Mouse (Mus musculus) v-Abl transformed pro-B cells (cell line): ENCODE results near the gene Gm5798.
"Not testable (repeated sequence)": the region's sequence is repeated elsewhere in the genome, so short reads cannot be mapped to it uniquely, and the experiment has no call there.

Source experiments
- in situ Hi-C, 2 experiments: fragments of 400-800 bp; cut with MboI; formaldehyde crosslinking; loops; one replicate each; pipeline ENCODE4 v1.15.1; 2025; ENCODE audit not compliant: unreplicated experiment in 2 of 2

Gm5798 gene

DNA sequence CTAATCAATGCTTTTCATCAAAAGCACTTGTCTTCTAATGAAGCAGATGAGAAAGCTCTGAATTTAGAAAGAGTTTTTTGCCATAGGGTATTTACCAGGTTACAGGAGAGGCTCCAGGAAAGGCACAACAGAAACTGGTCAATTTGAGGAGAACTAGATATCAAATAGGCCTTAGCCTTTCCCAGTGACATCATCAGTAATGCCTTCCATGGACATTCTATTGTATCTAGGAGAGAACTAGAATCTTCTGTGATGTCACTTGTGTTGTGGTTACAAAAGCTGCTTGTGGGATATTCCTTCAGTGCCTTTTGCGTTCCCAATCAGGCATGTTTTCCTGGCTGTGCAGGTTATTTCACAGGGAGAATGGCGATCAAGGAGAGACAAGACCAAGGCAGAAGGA is at the start of gene Gm5798:
Gm5798 (plus strand) TSS at position 301 of the 400 bp plus-strand sequence.
- in situ Hi-C loops: not testable (repeated sequence)

DNA sequence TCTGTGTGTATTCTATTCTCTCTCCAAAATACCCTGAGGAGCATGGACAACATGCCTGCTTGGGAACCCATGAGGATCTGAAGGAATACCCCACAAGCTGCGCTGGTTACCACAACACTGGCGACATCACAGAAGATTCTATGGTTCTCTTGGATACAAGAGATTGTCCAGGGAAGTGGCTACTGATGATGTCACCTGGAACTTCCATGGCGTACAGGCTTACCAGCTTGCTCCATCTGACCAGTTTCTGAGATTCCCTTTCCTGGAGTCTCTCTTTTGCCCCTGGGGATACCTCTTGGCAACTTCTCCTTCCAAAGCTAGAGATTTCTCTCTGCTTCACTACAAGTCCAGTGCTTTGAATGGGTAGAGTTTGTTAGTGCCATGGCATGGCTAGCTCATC is 37.9 kb downstream of the Gm5798 start, which contains the start of gene Gm7945:
Gm7945 (minus strand) TSS at position 101 of the 400 bp plus-strand sequence.
- in situ Hi-C loops: not testable (repeated sequence)
